Mouse (Mus musculus): ENCODE measurements around the gene Gm17555.

DNA sequence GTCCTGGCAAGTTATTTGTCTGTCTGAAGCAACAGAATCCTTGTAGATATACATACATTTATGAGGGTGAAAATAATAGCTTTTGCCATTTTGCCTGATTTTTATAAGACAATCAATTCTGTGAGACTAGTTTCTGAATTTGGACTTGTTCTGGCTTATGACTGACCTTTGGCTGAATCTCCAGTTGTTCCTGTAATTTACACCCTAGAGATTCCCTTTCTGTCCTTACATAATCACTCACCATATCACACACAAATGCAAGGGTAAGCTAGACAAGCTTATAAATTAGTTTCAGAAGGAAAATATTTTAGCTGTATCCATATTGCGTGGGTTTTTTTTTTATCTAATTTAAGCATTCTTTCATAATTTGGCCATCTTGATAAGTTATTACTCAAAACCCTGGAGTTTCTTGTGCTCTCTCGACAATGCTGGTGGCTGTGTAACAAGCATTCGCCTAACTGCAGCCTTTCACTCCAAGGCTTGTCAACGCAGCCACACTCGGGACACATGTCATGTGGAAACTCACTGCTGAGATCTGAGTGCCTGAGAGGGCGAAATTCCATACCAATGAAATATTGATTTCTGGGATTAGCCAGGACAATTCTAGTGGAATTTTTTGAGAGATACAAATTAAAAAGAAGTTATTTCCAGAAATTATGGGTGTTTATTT lies 3.8 kb upstream of the Gm17555 start:
- TF ChIP-seq CTCF (IDR thresholded peaks at IDR 0.05; ENCODE audit: extremely low read depth, insufficient read depth, low read length) (no peak), POLR2A (IDR thresholded peaks at IDR 0.05; ENCODE audit: extremely low read depth, insufficient read depth, low read length) (no peak)
